Mouse (Mus musculus) neutrophil, adult 5-6 weeks (primary cell): ENCODE results near the gene Snx30. TPM values are rescaled to one million over a fixed set of nuclear protein-coding genes. Genes with fewer than 3 reads are reported as not detected.

Experiments
- ATAC-seq: fragments of 151-379, 151-347 bp; 2 replicates; pipeline ENCODE4 v1.8.0; 2017; ENCODE audit warnings: mild to moderate bottlenecking, moderate TSS enrichment; ENCODE audit not compliant: insufficient number of reproducible peaks, poor library complexity, low FRiP score, severe bottlenecking; ENCODE audit errors: extremely low read depth
- total RNA-seq: library from RNA; stranded (forward); fragments of 200-1000 nt; gene quantifications from 2 replicates; pipeline ENCODE4 v1.2.3, GENCODE M21; 2017

Snx30 gene
- total RNA-seq, 1 experiment from 2014 or later = 76.0 TPM

- no peak for ATAC-seq
Observed at GRCm38 (mm10) chr4:59860431-59860830, 54.8 kb downstream of the Snx30 start.

DNA sequence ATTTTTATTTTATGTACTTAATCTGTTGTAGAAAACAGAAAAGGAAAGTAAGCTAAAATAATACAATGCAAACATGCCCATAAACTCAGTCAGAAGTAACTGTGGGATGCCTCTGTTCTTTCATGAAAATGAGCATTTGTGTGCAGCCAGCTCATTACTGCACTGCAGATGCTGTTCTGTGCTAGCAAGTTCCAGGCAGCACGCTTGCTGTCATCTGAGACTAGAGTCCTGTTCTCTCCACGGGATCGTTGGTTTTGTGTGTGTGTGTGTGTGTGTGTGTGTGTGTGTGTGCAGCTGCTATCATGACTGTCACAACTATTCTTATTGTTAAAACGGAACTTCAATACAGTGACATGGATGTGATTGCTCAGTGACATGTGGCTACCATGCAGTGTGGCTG lies 56.2 kb downstream of the Snx30 start:
- no peak for ATAC-seq

DNA sequence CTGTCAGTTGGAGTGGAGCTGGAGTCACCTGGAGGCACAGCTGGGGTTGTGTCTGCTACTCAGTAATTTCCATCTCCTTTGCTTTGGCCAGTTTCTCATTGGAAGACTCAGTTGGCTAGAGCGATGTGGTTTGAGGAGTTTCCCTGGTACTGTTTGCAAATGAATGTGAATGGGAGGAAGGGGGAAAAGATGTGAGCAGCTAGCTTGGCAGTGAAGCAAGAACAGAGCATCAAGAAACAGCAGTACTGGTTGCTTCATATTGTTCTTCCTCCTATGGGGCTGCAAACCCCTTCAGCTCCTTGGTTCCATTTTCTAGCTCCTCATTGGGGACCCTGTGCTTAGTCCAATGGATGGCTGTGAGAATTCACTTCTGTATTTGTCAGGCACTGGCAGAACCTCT lies 56.7 kb downstream of the Snx30 start:
- ATAC-seq = no peak

GRCm38 (mm10) chr4:59863869-59864268 lies 58.2 kb downstream of the Snx30 start:
- no peak for ATAC-seq

DNA sequence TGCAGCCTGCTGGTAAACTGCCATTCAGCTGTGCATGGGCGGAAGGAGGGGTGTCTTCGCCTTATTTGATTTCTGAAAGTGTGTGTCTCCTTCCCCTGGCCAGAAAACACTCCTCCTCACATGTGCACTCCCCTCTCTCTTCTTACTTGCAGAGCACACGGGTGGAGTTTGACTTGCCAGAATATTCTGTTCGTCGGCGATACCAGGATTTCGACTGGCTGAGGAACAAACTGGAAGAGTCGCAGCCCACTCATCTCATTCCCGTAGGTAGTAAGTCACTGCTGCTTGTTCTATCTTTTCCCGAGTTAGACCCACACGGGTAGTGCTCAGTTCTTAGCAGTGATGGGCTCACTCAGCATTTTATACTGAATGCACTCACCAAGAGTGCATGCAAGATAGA lies 62.4 kb downstream of the Snx30 start:
- ATAC-seq = no peak

- no peak for ATAC-seq
Observed at GRCm38 (mm10) chr4:59869488-59870057, 63.9 kb downstream of the Snx30 start.

DNA sequence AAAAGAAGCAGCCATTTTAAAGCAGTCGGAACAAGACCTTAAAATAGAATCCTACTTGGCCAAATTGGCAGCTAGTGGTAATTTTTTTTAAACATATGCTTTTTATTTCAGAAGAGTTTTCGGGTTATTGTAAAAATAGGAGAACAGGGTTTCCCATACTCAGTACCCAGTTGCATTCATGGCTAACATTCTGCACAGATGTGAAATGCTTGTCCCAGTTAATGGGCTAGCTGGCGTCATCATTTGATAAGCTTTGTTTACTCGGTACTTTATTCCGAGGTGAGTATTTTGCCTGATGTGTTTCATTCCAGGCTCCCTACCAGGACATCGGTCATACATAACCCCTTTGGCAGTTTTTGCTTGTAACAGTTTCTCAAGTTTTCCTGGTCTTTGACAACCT lies 64.8 kb downstream of the Snx30 start:
- no peak for ATAC-seq

GRCm38 (mm10) chr4:59870859-59871591 lies 65.4 kb downstream of the Snx30 start:
- ATAC-seq = peak; percentile 75

GRCm38 (mm10) chr4:59873240-59873639 lies 67.6 kb downstream of the Snx30 start:
- no peak for ATAC-seq

GRCm38 (mm10) chr4:59873830-59874229 lies 68.2 kb downstream of the Snx30 start:
- ATAC-seq = no peak

DNA sequence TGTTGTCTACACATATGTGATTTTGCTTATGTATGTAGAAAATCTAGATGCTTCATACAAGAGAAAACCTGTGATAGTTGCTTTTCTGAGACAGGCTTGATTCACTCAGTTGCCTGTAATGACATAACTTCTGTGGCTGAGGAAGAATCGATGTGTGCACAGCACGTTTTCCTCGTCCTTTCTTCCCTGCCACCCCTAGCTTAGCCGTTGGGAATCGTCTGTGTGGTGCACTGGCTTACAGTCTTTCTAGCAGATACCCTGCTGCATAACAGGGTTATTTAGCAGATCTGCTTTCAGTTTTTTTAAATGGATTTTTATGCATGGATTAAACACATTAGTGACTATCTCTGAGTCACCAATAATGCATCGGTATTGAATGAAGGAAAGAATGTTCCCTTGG lies 70.9 kb downstream of the Snx30 start:
- ATAC-seq = no peak

GRCm38 (mm10) chr4:59877025-59877424 lies 71.4 kb downstream of the Snx30 start:
- no peak for ATAC-seq

- no peak for ATAC-seq
Observed at GRCm38 (mm10) chr4:59878595-59878994, 73.0 kb downstream of the Snx30 start.

DNA sequence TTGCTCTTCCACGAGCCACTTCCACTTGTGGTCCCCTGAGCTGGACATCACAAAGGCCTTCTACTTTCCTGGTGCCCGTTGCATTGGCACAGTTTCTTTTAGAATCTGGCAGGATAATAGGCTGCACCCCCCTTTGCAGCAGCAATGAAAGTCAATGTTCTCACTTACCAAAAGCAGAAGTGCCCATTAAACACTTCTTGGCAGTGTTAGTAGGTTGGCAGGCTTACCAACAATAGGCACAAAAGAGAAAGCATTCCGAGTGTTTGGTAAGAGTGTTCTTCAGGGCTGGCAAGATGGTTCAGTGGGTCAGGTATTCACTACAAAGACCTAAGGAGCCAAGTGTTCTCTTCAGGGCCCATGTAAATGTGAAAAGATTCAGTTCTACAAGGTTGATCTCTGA lies 73.8 kb downstream of the Snx30 start:
- ATAC-seq = no peak

- no peak for ATAC-seq
Observed at GRCm38 (mm10) chr4:59880725-59881124, 75.1 kb downstream of the Snx30 start.

DNA sequence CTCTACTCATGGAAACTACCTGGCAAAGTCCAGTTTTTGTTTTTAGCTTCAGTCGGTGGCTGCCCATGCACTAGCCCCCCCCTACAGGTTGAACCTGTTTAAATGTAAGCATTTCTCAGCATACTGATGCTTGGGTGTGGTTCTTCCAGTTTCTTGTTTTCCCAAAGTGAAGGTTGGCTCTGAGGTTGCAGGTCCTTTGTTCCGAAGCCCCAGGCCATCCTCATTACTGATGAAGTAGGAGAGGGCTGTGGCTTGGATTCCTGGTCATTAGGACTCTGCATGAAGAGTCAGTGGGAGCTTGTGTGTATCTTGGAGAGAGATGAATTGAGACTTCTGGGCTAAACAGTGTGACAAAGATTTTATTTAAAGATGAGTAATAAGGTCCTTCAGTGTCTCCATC lies 75.6 kb downstream of the Snx30 start:
- no peak for ATAC-seq

DNA sequence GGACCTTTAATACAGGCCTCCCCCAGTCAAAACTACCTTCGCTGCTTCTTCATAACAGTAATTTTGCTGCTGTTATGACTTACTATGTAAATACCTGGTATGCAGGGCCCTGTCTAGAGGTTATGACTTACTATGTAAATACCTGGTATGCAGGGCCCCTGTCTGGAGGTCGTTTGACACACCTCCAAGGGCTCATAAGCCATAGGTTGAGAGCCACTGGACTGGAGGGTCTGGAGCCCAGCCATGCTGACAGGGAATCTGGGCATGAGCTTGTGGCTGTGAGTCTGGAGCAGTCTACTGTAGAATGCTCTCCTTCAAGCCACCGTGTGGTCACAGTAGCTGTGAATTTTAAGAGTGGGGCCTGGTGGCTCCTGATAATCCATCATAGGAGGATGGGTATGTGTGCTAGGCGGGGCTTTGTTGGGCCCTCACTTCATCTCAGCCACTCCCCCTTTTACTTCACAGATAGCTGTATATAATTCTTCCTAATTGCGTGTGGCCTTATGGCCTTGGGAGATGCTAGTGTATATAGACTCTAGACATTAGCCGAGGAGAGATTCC lies 78.6 kb downstream of the Snx30 start:
- no peak for ATAC-seq

DNA sequence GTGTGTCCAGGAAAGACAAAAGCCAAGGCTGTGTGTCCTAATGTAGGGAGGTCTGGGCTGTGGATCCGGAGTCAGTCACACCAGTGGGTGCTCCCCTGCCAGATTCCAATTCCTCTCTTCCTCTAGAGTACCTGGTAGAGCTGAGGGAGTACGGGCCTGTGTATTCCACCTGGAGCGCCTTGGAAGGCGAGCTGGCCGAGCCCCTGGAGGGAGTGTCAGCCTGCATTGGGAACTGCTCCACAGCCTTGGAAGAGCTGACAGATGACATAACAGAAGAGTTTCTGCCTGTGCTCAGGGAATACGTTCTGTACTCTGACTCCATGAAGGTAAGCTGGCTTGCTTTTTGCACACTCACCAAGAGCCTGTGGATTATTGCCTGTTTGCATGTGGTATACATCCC lies 80.6 kb downstream of the Snx30 start:
- ATAC-seq = no peak

- no peak for ATAC-seq
Observed at GRCm38 (mm10) chr4:59887011-59887410, 81.4 kb downstream of the Snx30 start.

DNA sequence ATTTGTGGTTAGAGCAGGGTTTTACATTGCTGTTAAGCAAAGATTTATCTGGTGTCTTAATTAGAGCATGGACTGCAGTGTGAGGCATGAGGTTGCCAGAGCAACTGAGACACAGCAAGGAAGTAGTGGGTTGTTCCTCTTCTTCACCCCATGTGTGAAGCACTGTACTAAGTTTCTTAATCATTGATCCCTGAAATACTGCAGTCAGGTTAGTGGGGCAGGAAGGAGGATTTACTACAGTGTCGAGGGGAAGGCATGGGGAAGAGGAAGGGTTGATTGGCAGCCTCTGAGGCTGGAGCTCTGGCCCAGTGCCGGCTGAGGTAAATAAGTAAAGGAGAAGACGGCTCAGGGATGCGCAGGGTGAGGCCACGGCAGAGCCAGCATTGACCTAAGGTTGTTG lies 82.4 kb downstream of the Snx30 start:
- no peak for ATAC-seq
